Mouse (Mus musculus): ENCODE data around the gene Mtch2.

Gene Mtch2

DNA sequence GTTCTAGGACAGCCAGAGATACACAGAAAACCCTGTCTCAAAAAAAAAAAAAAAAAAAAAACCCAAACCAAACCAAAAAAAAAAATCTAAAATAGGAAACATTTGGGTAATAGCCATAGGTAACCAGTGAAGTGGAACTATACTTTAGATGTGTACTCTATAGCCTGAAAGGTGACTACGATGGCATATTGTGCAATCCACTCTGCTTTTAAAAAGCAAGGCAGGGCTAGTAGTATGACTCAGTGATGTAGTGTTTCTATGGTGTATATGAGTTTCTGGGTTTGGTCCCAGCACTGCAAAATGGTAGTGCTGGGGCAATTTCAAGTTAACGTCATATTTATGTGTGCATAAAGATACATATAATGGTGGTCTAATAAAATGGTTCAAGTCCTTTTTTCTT lies 59.8 kb downstream of the Mtch2 start:
- no peak for DNase-seq (ENCODE audit: low spot score)

GRCm38 (mm10) chr2:90910861-90911260 lies 63.9 kb downstream of the Mtch2 start:
- no peak for DNase-seq (ENCODE audit: low spot score)

DNA sequence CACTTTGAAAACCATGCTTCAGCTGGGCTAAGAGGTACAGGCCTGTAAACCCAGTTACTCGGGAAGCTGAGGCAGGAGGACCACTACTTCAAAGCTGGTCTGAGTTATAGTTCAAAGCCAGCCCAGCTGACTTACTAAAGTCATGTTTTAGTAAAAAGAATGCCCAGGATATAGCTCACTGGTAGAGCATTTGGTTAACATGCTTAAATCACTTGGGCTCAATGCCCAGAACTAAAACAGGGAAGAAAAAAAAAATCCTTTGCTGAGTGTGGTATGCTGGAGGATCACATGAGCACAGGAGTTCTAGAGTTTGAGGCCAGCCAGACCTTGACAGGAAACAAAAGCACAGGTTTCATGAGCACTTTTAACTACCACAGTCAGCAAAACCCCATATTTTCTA lies 64.7 kb downstream of the Mtch2 start:
- DNase-seq (ENCODE audit: low spot score): no peak

DNA sequence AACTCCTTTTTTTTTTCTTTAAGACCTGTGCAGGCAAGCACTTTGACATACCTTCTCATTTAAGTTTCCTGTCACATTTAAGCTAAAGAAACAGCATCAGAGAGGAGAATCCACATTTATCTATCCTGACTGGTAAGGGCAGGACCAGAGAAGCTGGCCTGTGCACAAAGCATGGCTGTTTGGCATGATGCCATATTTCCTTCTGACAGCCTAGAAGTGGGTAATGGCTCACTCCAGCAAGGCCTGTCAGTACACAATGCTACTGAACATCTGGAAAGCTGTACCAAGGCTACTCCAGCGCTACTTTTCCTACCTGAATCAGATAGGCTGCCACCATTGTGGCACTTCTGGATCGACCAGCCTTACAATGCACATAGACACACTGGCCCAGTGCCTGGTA lies 66.7 kb downstream of the Mtch2 start:
- no peak for DNase-seq (ENCODE audit: low spot score)

GRCm38 (mm10) chr2:90915516-90915915 lies 68.6 kb downstream of the Mtch2 start:
- DNase-seq (ENCODE audit: low spot score): no peak

All from layer of hippocampus, adult 9-10 months (tissue).